Mouse (Mus musculus) gastrocnemius, postnatal 25 days (tissue): Measurements from ENCODE around the gene Zrsr1. TPM values are rescaled to one million over a fixed set of nuclear protein-coding genes. Genes with fewer than 3 reads are reported as not detected.

Experiments
- DNase-seq: peaks from one replicate; pipeline ENCODE4 v3.0.0; 2022
- total RNA-seq, 2 experiments: library from RNA; stranded (reverse); gene quantifications; 1 replicate in 1 of 2; 2 replicates in 1 of 2; pipeline ENCODE4 v1.2.3; 2021

Zrsr1 gene
- total RNA-seq, 2 experiments from 2014 or later, result 11.0 to 11.5 TPM

- peak; percentile 73 for DNase-seq
These were observed 1.1 kb downstream of the Zrsr1 start for GRCm38 (mm10) chr11:22972746-22973526.

DNA sequence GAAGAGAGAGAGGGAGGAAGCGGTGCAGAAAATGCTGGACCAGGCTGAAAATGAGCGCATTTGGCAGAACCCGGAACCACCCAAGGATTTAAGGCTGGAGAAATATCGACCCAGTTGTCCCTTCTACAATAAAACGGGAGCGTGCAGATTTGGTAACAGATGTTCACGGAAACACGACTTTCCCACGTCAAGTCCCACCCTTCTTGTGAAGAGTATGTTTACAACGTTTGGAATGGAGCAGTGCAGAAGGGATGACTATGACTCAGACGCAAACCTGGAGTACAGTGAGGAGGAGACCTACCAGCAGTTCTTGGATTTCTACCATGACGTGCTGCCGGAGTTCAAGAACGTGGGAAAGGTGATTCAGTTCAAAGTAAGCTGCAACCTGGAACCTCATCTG, 1.8 kb downstream of the Zrsr1 start:
- no peak for DNase-seq

- no peak for DNase-seq
These were observed 6.4 kb downstream of the Zrsr1 start for GRCm38 (mm10) chr11:22978215-22978614.

- no peak for DNase-seq
These were observed 6.9 kb downstream of the Zrsr1 start for GRCm38 (mm10) chr11:22978711-22979110.

- no peak for DNase-seq
These were observed 7.4 kb downstream of the Zrsr1 start for GRCm38 (mm10) chr11:22979221-22979620.

DNA sequence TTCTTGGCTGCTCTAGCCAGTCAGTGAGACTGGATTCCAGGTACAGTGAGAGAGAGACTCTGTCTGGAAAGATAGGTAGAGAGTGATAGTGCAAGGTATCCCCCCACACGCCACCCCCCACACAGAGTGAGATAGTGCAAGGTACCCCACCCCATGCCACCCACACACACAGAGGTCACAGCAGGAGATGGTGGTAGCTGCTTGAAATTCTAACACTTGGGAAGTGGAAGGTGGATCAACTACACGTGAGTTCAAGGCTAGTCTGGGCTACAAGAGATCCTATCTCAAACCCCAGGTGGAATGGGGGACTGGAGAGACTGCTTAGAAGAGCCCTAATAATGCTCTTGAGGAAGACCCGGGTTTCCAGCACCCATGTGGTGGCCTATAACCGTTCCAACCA, 9.2 kb downstream of the Zrsr1 start:
- no peak for DNase-seq

DNA sequence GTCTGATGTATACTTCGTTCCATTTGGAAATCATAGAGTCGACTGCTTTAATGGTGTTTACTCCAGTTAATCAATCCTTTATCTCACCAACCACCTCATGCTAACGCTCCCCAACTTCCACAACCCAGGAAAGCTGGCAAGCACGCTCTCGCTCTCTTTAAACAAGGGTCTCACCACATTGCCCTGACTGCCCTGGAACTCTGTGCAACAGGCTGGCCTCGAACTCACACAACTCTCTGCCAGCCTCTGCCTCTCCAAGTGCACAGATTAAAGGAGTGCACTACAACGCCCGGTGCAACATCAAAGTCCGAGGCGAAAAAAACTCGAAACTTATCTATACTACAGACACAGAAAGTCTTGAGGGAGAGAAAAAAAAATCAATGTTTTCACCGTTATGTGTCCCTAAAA, 9.7 kb downstream of the Zrsr1 start:
- no peak for DNase-seq

GRCm38 (mm10) chr11:22981984-22982757, 10.4 kb downstream of the Zrsr1 start, which contains the start of the genes Gm28048 and Commd1:
Gm28048 (minus strand) TSS chr11:22982090.
Commd1 (minus strand) TSS chr11:22982382.
- DNase-seq, result peak; percentile 95

- no peak for DNase-seq
These were observed 11.0 kb downstream of the Zrsr1 start for GRCm38 (mm10) chr11:22982846-22983245.

- no peak for DNase-seq
These were observed 13.7 kb downstream of the Zrsr1 start for GRCm38 (mm10) chr11:22985510-22985909.

DNA sequence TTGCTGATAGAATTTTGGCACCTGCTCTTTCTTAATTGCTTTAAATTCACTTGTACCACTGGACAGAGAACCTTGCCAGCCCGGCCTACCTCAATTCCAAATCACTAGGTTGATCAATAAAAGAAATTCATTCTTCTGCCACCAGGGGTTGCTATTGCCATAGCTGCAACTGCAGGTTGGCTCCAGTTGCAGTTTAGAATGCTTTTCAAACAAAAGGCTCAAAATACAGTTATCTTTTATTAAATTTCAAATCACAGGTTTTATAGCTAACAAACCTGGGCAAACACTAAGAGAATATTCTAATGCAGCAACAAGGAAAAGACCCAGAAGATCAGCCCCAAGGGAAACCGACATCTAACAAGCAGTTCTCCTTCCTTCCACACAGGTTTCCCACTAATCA, 15.6 kb downstream of the Zrsr1 start:
- no peak for DNase-seq

- DNase-seq, result no peak
These were observed 18.0 kb downstream of the Zrsr1 start for GRCm38 (mm10) chr11:22989786-22990185.

DNA sequence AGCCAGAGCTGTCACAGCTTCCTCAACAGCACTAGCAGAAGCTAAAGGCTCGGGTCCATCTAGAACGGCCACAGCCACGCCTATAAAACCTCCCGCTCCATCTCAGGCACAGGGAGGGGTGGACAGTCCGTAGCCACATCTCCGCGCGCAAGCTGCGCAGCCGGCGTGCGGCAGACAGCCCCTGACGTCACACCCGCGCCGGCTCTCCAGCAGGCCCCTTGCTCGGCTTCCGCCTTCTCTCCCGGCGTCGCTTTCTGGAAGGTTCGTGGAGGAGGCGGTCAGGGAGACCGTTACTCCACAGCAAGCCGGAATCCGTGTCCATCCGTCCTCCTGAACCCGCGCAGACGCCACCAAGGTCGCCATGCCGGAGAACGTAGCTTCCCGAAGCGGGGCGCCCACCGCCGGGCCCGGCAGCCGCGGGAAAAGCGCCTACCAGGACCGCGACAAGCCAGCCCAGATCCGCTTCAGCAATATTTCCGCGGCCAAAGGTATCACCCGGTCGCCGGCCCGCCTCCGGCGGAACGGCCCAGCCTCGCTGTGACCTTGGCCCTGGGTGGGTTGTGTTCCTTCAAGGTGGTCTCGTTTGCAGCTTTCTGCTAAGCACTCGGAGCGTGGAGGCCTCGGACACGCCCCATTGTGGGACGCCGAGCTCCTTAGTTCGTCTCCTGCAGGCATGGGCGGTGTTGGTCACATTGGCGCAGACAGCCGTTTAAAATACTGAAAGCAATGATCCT, 18.8 kb downstream of the Zrsr1 start, which contains the start of gene Cct4:
TSS of gene Cct4 (plus strand) at position 127 of the 734 bp plus-strand sequence.
- DNase-seq, result peak; percentile 93

GRCm38 (mm10) chr11:22991218-22991835, 19.5 kb downstream of the Zrsr1 start:
- no peak for DNase-seq

GRCm38 (mm10) chr11:22994271-22994670, 22.5 kb downstream of the Zrsr1 start:
- no peak for DNase-seq

DNA sequence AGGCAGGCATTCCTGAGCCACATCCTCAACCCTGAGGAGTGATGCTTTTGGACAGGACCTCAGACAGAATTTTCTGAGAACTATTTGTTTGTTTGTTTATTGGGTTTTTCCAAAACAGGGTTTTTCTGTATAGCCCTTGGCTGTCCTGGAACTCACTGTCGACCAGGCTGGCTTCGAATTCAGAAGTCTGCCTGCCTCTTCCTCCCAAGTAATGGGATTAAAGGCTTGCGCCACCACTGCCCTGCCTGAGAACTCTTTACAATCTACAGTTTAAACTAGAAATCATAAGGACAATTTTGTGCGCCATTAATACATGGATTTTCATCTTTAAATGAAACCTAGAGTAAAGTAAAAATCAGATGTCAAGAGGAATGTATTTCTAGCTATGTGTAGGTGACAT, 23.7 kb downstream of the Zrsr1 start:
- no peak for DNase-seq

- no peak for DNase-seq
These were observed 26.5 kb downstream of the Zrsr1 start for GRCm38 (mm10) chr11:22998308-22998707.

- no peak for DNase-seq
These were observed 33.5 kb downstream of the Zrsr1 start for GRCm38 (mm10) chr11:23005276-23005675.

GRCm38 (mm10) chr11:23007166-23007480, 35.3 kb downstream of the Zrsr1 start:
- no peak for DNase-seq

GRCm38 (mm10) chr11:23007481-23008180, 35.8 kb downstream of the Zrsr1 start, which contains the start of gene Fam161a:
Fam161a (plus strand) TSS chr11:23007531.
- peak; percentile 62 for DNase-seq

GRCm38 (mm10) chr11:23008181-23008823, 36.5 kb downstream of the Zrsr1 start:
- DNase-seq, result peak; percentile 80
